Mouse (Mus musculus) A20 (cell line): ENCODE data around the gene Lrriq3.
A peak's percentile ranks its signal among the peaks of the same experiment; 100 is the strongest.

Experiments used
- DNase-seq: peaks from one replicate; pipeline ENCODE4 v3.0.0-alpha.2; 2011; ENCODE audit warnings: low read depth, low spot score

Gene Lrriq3

DNA sequence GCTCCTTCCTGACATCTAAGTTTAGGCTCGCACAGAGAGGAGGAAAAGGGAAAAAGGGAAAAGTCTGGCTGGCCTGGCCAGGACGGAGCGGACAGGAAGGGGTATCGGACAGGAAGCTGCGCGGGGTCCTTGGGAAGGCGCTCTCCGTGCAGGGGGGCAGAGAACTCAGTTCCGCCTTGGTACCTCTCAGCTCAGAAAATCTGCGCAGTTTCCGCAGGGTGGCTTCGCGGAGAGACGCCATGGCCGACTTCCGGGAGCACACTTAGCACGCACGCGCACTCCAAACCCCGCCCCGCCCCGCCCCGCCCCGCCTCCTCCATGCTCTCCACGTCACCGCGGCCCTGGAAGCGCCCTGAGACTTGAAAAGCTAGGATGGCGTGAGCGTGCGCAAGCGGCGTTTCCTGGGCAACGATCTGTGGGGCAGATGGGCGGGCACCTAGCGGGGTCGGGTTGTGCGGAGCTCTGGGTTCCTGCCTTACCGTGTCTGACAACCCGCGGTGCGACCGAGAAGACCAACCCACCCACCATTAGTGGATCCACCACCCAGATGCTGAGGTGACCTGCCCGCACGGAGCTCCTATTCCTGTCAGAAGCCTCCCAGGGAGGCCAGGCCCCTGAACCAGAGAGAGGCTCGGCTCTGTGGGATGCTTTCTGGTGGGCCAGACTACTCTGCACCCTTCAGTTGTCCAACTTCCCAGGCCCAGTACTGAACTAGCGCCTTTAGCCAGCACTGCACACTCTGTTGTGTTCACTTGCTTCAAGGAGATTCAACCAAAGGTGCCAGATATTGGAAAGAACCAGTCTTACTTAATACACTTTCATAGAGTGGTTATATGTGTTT lies at the start of gene Lrriq3, which contains the start of gene Fpgt:
Gene Lrriq3, plus strand, starts transcription at position 319 of the 841 bp plus-strand sequence.
Gene Fpgt, minus strand, starts transcription at position 288 of the 841 bp plus-strand sequence.
- DNase-seq = peak; percentile 93

DNA sequence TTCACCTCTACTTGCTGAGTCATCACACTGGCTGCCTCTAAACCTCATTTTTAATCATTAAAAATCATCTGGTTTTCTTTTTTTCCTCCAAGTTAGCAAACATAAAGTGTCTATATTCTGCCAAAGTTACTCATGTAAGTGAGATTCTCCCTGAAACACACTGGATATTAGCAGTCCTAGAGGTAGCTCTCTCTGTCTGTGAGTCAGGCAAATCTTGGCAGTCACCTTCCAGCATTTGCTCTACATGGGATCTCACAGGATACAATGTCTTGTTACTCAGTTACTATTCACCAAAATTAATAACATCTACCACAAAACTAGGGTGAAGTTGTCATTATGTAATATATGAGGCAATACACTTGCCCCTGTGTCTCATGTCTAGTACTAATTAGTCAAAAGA lies 41.2 kb upstream of the Lrriq3 start:
- DNase-seq = no peak

DNA sequence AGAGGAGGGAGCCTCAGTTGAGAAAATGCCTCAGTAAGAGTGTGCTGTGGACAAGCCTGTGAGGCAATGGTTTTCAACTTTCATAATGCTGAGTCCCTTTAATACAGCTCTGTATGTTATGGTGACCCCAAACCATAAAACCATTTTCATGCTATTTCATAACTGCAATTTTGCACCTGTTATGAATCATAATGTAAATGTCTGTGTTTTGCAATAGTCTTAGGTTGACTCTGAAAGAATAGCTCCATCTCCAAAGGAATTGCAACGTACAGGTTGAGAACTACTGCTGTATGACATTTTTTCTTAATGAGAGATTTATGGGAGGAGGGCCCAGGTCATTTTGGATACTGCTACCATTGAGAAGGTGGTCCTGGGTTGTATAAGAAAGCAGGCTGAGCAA lies 40.0 kb upstream of the Lrriq3 start:
- DNase-seq = no peak

DNA sequence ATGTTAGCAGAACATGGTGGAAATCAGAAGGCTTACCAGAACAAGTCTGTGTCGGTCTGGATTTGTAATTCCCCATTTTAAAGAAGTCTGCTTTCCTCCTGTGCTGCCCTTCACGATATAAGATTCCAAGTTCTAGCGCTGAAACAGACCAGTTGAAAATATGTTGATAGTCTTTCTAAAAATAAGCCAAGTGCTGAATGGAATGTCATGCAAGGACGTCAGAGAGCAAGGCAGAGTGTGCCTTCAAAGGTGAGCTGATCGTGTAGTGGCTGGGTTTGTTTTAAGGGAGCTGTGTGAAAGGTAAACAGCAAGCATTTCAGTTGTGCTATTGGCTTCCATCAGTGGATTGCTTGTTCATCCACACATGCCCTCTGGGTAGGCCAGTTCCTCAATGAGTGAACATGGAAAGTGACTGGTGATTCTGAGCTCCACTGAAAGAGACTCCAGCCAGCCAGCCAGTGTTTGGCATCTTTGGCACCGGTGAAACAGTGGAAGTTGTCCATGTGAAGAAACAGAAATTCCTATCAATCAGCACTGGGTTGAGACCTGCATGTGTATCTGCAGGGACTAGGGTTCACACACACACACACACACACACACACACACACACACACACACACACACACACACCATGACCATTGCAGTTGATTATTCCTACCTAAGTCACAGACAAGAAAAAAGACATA lies 37.9 kb upstream of the Lrriq3 start, which contains the start of gene Tnni3k:
Gene Tnni3k, minus strand, starts transcription at position 177 of the 686 bp plus-strand sequence.
- DNase-seq = no peak

DNA sequence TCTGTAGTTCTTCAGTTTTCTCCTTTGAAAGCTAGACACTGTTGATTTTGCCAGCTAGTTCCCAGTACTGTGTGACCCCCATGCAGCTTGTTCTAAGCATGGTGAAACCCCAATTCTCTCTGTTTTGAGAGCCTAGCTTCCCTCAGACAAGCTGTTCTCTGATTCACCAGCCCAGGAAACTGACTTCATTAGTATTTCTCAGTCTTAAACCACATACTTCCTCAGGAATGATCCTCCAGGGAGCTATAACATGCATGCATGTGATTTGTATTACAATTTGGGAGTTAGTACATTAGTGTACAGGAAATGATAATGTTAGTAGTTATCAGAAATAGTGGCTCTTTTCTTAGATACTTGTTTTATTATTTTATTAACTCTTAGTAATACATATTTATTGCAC lies 36.6 kb upstream of the Lrriq3 start:
- DNase-seq = no peak

DNA sequence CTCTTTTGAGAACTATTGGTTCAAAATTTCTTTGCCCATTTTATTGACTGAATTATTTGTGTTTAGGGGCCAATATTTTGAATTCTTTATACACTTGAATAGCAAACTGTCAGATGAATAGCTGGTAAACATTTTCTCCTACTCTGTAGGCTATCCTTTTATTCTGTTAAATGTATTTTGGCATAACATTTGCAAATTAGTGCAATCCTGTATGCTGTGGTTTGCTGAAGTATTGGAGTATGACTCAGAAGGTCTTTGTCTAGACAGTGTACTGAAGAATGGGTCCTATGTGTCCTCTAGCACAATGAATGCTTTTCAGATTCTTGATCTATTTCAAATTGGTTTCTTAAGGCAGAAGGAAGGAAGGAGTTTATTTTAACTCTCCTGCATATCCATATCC lies 35.7 kb upstream of the Lrriq3 start:
- DNase-seq = no peak

DNA sequence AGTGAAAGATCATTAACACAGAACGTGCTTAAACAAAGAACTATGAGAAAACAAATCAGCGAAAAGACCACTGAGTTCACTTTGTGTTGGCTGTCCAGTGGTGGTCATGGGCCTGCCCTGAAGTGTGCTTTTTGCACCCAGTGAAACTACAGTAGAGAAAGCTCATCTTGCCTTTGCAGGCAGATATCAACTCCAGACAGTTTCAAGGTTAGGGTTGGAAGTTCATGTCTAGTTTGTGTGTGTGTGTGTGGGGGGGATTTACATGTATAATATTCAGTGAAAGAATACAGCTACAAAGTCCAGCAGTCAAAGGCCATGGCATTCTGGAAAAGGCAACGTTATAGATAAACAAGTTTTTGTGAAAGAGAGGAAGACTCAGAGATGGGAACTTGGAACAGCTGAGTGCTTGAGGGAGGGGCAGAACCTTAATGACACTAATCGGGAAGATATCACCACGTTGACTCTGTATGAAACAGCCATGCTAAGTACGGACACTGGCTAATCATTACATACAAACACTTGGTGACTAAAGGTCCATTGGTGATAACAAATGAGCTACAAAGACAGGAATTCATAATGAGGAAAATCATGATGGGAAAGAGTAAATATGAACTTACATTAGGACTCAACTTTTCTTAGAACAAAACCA lies 34.3 kb upstream of the Lrriq3 start:
- no peak for DNase-seq

DNA sequence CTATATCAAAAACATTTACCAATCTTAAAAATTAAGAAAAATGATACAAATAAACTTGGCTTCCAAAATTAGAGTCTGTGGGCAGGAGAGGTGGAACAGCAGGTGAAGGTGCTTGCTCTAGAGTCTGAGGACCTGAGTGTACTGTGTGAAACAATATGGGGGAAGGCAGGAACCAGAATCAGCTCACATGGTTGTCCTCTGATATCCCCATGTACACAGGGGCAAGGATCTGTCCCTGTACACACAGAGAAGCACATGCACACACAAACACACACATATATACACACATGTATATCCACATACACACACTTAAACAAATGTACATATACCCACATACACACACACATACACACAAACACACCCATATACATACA lies 33.8 kb upstream of the Lrriq3 start:
- DNase-seq = no peak

DNA sequence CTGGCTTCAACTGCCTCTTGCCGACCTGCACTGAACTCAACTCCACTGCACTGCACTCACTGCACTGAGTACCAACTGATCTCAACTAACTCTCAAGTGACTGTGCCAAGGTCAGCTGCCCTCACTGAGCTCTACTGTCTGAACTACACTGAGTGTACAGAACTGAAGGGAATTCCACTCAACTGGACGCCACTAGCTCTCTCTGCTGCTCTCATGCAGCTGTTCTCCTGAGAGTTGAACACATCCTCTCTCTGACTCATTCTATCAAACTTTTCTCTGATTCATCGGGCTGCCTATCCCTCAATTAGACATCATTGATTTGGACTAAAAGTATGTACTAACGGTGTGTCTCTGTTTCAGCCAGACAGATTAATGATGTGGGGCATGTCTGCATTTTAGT lies 15.3 kb upstream of the Lrriq3 start:
- no peak for DNase-seq

DNA sequence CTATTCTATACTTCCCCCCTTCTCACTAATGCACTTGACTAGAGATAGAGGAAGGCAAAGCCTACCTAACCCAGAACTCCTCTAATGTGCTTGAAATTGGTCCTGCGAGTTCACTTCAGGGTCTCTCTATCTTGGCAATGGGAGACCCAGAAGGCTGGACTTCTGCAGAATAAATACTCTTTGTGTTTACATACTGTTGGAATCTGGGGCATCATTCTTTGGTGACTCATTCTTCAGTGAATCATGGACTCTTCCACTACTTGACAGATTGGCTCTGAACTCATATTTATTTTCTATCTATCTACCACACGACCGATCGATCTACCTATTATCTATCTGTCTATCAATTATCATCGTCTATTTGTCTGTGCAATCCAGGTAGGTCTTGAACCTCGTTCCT lies 1.2 kb upstream of the Lrriq3 start:
- DNase-seq = no peak

DNA sequence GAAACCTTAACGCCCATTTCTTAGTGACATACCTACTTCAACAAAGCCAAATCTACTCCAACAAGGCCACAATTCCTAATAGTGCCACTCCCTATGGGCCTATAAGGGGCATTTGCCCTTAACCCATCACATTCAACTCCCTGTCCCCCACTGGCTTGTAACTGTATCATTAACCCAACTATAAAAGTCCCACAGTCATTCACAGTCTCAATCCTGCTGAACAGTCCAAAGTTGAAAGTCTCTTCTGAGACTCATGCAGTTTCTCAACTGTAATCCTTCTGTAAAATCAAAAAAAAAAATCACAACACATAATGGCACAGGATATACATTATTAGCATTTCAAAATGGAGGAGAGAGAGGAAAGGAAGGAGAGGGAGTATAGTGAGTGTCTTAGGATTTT lies 6.0 kb downstream of the Lrriq3 start:
- no peak for DNase-seq

DNA sequence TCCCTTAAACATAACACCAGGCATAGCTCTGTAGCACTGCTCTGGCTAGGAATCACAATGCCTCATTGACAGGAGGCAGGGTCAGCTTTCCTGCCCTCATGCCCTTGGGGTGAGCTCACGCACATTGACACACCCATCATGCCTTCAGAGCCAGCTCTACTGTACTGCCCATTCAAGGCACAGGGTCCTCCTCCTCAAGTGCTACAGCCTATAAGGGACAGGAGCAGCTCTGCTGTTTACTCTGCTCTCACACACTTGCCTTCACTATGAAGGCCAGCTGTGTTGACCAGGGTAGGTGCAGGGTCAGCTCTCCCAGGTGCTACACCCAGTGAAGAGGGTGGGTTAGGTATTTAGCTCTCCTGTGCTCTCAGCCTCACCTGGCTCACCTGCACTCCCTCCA lies 12.7 kb downstream of the Lrriq3 start:
- DNase-seq = no peak

DNA sequence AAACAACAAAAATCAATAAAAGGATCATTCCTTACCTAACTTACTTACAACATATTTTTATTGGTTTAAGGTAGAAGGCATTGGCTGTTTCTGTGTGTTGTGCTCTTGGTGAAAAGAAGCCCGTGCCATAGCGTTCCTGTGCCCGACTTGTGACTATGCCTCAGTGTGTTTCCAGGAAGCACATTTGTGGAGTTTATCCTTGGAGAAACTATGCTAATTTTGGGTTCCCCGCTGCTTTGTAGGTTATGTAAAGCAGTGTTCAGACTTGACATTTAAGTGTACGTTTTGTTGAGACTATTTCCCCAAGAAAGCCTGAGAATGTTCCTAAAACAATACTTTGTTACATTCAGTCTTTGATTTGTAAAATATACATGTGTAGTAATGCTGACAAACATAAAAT lies 44.5 kb downstream of the Lrriq3 start:
- DNase-seq = no peak

DNA sequence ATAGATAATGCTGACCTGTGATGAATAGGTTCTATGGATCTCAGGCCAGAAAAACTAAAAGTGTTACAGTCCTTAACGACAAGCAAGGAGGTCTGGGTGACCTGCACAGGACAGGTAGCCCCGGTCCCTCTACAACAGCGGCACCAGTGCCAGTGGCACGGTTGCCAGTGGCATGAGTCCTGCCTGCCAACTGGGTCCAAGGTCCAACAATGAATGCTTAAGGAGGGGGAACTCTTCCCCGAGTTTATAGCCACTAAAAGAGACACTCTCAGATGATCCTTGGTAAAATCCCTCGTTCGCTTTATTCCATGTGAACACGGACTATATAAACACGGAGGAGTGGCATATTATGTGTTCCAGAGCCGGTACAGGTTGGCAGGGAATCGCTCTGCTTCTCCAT lies 47.8 kb downstream of the Lrriq3 start:
- DNase-seq = no peak

DNA sequence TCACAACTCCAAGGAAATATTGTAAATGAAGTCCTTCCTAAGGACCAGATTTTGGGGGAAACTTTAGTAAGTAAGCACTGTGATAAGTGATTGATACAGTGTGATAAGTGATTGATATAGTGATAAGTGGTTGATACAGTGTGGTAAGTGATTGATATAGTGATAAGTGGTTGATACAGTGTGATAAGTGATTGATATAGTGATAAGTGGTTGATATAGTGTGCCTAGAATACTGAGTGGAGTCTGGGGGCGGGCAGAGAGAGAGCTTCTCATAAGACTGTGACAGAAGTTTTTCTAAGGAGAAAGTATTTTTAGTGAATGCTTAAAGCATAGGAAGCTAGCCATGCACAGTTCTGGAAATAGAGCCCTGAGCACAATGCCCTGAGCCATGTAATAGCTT lies 51.1 kb downstream of the Lrriq3 start:
- no peak for DNase-seq

DNA sequence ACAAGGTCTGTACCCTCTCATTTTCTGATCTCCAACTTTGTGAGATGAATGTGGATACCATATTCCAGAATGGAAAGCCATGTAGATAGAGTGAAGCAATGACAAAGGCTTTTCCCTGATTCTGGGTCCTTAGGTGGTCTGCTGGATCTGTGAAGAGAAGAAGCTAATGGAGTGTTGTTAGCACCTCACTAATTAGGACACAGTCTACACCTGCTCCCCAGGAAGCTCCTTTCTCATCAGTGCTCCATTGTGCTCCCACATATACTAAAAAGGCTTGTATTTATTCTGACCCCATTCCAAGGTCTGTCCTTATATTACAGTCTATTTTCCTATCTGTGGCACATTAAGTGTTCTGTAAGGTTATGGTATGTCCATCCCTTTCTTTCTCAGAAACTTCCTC lies 68.6 kb downstream of the Lrriq3 start:
- DNase-seq = no peak

DNA sequence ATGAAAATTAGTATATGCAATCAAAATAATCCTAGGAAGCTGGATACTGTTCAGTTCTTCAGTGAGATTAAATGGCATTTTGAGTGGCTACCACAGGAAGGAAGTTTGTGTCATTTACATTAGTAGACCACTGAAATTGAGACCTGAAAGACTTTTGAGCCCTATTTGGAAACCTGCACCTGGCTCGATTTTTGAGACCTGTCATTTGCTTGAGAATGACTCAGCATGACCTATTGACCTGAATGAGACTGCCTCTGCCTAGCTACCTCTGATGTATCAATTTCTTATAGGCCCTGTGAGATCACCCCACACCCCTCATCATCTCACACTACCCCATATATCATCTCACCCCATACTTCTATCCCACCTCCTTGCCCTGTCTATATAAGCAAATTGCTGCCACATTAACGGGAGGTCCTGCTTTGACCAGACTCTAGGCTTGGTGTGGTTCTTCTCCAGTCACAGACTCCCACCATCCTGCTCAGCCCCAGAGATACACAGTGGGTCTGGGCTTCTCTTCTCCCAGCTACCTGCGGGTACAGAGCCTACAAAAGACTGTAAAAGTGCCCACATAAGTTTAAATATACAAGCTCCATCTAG lies 87.2 kb downstream of the Lrriq3 start:
- peak; percentile 72 for DNase-seq

DNA sequence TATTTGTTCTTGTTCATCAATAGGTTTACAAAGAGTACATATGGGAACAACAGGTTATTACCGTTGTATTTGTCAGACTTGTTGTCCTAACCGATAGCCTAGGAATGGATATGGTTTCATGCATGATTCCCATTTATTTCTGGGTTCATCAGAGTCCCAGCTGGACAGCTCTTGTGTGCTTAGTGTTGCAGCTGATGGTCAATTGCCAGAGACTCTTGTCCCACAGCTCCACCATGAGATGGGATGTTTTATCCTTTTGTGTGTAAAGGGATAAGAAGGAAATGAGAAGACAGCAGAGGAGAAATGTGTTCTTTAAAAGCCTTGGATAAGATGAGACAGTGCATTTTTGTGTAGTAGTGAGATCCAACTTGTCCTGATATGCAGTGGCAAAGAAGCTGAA lies 93.2 kb downstream of the Lrriq3 start:
- no peak for DNase-seq

DNA sequence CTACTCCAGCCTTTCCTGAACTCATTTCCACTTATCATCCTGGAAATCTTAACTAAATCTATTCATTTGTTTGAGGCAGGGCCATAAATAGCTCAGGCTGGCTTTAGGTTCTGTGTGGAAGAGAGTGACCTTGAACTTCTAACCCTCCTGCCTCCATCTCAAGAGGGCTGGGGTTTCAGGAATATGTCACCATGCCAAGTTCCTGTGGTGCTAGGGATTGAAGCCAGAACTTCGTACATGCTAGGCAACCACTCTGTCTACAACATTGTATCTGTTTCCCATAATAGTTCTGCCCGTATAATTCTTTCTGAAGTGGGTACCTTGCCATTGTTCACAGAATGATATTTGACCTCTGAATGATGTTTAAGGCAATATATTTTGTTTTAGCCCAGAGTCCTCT lies 95.6 kb downstream of the Lrriq3 start:
- DNase-seq = no peak

DNA sequence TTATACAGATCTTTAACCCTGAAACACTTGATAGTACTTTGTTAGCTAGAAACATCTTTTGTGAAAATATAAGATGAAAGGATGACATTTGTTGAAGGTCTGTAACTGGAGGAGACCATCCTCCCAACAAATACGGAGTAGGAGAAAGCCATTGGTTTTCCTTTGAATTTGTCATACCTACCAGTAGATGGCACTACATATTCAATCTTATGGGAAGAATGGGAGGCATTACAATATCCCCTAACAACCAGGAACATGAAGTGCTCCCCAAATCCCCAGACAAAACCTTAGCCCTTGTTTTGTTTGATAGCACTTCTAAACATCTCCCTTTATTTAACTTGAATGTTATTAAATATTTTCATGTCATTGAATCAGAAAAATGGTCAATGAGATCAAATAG lies 141.7 kb downstream of the Lrriq3 start:
- DNase-seq = peak; percentile 38

DNA sequence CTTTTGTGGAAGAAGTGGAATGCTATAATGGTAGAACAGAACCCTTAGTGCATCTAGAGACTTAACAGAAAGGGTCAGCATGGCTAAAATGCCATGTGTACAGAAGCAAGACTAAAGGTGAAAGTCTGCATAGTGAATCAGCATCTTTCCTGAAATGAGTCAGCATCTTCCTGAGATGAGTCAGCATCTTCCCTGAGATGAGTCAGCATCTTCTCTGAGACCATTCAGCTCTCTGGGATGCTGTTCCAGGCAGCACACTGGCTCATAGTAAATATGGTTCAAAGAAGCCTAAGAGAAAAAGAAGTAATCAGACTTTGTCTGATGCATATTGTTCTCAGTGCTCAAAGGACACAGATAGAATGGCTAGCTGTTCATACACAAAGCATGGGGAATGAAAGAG lies 142.3 kb downstream of the Lrriq3 start:
- DNase-seq = peak; percentile 38
